Mouse (Mus musculus) left cerebral cortex, postnatal 14 days (tissue): ENCODE results near the gene Pnma3. TPM values are rescaled to one million over a fixed set of nuclear protein-coding genes. Genes with fewer than 3 reads are reported as not detected.
"Not testable (repeated sequence)": the region's sequence is repeated elsewhere in the genome, so short reads cannot be mapped to it uniquely, and the experiment has no call there.

Experiments used
- DNase-seq, 2 experiments: peaks; one replicate each; pipeline ENCODE4 v3.0.0; 2021 to 2022; ENCODE audit warnings: low spot score in 2 of 2, mixed read lengths in 1 of 2
- intact Hi-C: fragments of 180-260 bp; cut with DNase I; formaldehyde crosslinking; loops from one replicate; pipeline ENCODE4 v1.15.1; 2025
- long read RNA-seq, 2 experiments: library from polyadenylated mRNA; stranded (forward); transcript quantifications; one replicate each; pipeline ENCODE4 v2.0.0; 2021
- total RNA-seq, 2 experiments: library from RNA; stranded (reverse); gene quantifications; 2 replicates each; pipeline ENCODE4 v1.2.3; 2021

Gene Pnma3
- 10 to 100 TPM; 18.1 to 19.6 TPM for total RNA-seq
- long read RNA-seq, experiment 1, partial matches to known transcripts = 0 of 2 reads
- long read RNA-seq, experiment 1, other reads (novel, unspliced or antisense) = 2 of 2 reads
- long read RNA-seq, experiment 2, partial matches to known transcripts = 0 of 2 reads
- long read RNA-seq, experiment 2, other reads (novel, unspliced or antisense) = 0 of 2 reads

DNA sequence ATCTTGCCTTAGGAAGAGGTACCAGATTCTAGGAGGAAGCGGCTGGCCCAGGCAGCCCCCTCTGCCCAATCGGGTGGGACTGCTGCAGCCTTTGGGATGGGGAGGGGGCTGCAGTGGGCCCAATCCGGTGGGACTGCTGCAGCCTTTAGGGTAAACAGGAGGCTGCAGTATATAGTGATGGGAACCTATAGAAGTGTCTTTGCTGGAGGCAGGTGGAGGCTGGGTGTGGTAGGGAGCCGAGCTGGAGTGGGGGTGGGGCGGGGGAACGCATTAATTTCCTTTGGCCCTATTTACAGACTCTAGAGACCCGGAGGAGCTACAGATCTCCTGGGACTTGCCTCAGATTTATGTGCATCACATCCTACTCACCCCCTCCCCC lies at the start of gene Pnma3:
Pnma3 (plus strand) TSS at position 373 of the 379 bp plus-strand sequence.
- peak in 1 of 2 experiments; percentile 46 for DNase-seq
- intact Hi-C loops = loop anchor here (10.0 kb wide), 1 partner anchor 160 kb away; the partner anchor contains the start of gene F8a

DNA sequence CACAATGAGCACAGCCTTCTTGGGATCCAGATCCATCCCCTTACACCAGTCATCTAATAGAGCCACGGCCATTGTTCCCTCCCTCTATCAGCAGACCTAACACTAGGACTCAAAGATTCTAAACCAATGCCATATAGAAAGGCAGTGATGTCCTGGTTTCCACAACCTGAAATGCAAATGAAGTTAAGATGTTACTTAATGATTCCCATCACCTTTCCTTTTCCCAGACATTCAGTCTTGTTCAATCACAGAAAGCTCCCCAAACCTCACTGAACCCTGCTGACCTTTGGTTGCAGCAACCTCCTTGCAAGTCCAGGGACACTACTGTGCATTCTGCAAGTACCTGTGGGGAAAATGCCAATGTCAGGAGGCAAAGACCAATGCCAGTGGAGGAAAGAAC lies 27.6 kb upstream of the Pnma3 start, which contains the start of gene Pnma5:
Pnma5 (minus strand) TSS at position 101 of the 400 bp plus-strand sequence.
- intact Hi-C loops = no loop called here
- no peak for DNase-seq

DNA sequence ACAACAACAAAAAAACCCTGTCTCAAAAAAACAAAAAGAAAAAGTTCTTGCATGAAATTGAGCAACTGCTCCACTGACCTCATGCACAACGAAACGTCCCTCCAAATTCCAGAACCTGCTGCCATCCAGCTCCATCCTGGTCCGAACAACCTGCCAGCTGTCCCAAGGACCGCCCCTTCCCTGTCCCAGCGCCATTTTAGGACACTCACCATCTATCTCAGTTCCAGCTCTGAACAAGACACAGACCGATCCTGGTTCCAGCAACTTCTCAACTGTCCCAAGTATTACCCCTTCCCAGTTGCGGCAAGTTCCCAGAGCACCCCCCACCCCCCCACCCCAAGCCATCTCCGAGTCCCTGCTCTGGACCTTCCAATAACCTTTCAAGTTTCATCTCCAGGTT lies 25.8 kb upstream of the Pnma3 start:
- DNase-seq = no peak
- intact Hi-C loops = no loop called here

DNA sequence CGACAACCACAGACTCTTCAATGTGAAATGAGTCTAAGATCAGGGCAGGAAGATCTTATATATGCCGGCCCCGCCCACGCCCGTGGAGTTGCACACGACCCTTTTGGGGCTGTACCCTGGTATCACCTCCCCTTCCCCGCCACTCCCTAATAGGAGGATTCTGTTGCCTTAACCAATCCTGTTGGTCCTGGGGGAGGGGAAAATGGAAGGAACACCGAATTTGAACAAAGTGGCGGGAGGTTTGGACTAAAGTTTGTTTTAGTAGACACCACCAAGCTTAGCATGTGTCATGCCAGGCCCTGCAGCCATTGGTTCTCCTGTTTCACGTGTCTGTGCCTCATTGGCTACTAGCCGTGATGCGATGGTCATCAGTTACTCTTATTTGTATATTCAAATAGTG lies 24.9 kb upstream of the Pnma3 start:
- DNase-seq = no peak
- intact Hi-C loops = no loop called here

DNA sequence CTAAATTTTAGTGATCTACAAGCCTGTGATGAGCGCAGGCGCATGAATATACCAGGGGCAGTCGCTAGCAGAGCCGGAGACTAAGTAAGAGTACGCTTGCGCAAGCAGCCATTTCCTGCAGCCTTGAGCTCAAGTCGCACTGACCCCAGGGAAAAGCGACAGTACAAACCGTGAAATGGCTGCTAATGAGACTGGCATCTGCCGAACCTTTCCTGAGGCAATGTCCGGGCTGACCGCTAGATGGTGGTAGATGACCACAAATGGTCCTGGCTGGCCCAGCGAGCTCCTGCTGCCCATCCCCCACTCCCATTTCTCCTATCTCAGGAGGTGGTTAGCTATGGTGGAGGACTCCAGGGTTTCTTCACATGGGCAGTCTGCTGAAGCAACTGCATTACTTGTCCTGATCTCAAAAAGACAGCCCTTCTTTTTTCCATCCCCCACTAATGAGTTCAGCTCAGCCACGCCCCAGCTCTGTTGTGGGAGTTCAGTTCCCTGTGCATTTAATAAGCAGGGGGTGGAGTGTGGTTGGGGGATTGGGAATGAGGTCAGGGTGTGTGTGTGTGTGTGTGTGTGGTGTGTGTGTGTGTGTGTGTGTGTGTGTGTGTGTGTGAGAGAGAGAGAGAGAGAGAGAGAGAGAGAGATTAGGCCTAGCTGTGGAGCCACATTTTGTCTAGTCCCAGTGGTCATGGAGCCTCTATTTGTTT lies 10.6 kb upstream of the Pnma3 start:
- peak; percentile 96 for DNase-seq
- intact Hi-C loops = loop anchor here (10.0 kb wide), 1 partner anchor 621 kb away; the partner anchor contains the start of gene Slc6a8

DNA sequence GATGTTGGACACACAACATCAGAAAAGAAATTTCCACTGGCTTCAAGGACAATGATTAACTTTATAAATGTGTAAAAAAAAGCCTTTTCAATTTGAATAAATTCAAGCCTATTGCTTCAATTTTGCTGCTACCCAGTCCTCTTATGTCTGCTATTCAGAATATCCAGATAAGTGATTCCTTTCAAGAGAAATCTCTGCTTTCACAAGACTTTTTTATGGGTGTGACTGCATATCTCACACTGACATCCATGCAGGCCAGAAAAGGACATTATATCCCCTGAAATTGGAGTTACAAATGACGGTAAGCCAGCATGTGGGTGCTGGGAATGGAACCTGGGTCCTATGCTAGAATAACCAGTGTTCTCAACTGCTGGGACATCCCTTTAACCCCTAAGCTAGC lies 3.1 kb upstream of the Pnma3 start:
- intact Hi-C loops = loop anchor here (10.0 kb wide), 1 partner anchor 163 kb away; the partner anchor contains the start of gene F8a

DNA sequence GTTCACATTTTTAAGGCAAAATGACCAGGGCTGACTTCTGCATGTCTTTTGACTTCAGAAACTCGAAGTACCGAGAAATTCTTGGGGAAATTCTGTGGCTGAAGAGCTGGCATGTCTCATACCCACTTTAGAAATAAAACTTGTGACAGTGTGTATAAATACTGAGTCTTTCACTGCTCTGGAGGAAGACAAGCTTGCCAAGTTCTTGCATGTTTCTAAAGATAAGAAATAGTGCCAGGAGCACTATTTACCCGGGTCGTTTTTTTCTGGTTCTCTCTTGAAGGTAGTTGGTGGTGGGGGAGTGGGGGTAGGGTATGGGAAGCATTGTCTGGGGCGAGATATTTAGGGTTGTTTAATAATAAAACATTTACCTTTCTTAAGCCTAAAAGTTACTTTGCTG lies 2.3 kb upstream of the Pnma3 start:
- DNase-seq = no peak
- intact Hi-C loops = loop anchor here (10.0 kb wide), 1 partner anchor 162 kb away; the partner anchor contains the start of gene F8a

More for the DNA sequence above, 3.1 kb upstream of the Pnma3 start:
- DNase-seq = no peak

DNA sequence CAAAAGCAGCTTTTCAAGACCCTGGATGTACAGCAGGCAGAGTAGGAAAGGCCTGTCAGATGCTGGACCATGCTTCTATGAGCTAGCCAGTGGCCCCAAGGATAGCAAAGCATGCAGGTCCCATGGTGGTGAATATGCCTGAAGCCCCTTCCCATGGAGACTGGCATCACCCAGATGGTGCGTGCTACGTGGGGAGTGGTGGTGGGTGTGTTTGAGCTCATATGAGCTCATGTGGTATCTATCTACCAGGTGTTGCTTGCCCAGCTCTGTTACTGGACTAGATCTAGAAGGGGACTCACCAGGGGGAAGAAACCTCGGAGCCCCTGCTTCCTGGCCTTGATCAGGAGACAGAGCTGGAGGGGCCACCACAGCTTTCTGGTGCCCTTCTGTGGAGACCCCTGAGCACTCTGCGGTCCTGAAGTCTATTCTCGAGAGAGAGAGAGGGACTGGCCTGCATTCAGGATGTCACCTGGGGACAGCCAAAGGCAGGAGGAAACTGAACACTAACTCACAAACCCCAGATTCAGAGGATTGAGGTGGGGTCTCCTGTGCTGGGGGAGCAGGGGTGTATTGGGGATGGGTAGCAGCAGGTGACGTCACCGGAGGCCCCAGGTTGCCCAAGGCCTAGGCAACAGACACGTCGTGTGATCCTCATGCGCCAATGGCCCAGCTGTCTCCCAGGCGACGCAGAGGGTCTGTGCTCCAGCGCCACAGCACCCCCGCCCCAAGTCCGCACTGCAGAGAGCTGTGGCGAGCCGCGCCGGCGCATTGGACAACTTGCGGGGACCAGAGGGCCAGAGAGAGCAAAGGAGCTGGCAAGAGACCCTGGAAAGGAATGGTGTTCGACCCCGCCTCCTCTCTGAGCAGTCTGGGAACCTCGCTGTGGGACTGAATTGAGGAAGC lies 824 bp upstream of the Pnma3 start:
- intact Hi-C loops = loop anchor here (10.0 kb wide), 1 partner anchor 161 kb away; the partner anchor contains the start of gene F8a
- peak; percentile 33 to 45 for DNase-seq

DNA sequence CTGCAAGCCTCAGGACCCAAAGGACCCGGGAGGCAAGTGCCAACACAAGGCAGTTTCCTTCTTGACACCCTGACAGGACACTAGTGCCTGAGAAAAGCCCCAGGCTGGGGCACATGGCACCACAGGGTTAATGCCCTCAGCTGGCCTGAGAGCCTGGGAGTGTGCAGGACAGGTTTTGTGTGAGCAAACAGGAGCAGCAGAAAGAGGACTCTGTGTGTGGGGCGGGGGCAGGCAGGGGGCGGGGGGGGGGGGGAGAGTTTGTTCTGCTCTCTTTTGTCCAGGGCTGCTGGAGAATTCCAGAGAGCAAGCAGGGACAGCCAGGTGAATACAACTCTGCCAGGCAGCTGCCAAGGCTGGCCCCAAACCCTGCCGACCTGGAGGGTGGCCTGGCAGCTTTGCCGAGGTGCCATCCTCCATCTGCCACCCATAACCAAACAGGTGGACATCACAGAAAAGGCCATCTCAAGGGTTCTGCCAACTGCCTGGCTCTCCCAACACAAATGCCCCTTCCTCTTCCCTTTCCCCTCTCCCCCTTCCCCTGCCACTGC lies 2.3 kb downstream of the Pnma3 start:
- intact Hi-C loops = loop anchor here (10.0 kb wide), 1 partner anchor 158 kb away; the partner anchor contains the start of gene F8a
- DNase-seq = not testable (repeated sequence)

DNA sequence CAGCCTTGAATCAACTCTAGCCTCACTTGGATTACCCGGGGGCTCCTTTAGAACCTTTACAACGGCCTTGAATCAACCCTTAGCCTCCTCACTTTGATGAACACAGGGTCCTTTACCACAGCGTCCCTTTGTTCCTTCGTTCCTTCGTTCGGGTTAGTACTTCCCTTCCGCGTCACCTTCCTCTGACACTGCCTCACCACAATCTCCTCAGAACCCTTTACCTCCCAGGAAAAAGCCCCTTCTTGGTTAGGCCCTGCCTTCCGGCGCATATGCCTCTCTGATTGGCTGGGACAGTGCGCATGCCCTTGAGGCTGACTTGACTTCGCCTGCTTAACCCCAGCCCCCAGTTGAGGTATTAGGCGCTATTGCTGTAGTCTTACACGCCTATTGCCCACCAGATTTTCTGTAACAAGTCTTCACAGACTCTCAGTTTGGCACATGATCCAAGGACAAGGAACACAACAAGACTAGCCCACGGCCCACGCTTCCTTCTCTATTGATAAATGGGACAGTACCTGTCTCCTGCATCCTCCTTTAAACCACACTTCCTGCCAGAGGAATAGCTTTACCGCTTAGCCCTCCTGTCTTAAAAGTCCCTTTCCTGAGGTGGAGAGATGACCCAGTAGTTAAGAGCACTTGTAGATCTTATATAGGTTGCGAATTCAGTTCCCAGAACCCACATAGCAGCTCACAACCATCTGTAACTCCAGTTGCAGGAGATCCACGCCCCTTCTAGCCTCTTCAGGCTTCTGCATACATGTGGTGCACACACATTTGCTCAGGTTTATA lies 17.9 kb downstream of the Pnma3 start, which contains the start of gene Xlr4a:
Xlr4a (minus strand) TSS at position 212 of the 789 bp plus-strand sequence.
- DNase-seq, intact Hi-C loops: not testable (repeated sequence)

DNA sequence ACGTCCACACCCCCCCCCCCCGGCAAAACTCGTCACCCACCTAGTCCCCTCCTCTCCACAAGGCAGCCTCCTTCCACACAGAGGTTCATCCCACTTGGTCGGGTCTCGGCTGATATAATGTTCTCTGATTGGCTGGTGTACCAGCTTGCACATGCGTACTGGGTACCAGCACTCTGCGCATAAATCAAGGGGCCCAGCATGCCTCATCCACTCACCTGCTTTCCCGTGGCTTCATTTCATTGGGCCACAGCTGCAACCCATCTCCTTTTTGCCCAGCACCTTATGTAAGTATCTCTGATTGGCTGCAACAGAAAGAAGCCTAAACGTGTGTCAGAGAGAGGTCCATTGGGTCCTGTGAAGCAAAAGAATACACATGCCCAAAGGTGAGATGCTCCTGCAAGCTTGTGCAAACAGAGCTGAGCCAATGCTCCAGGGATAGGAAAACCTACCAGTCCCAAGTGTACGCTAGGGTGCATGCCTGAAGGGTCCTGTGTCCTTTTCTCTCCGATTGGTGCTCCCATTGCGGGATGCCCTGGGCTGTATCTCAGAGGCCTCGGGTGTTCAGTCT lies 32.4 kb downstream of the Pnma3 start, which contains the start of gene Xlr3a:
Xlr3a (minus strand) TSS at position 155 of the 568 bp plus-strand sequence.
- DNase-seq = peak in 1 of 2 experiments; percentile 2
- intact Hi-C loops = not testable (repeated sequence)

DNA sequence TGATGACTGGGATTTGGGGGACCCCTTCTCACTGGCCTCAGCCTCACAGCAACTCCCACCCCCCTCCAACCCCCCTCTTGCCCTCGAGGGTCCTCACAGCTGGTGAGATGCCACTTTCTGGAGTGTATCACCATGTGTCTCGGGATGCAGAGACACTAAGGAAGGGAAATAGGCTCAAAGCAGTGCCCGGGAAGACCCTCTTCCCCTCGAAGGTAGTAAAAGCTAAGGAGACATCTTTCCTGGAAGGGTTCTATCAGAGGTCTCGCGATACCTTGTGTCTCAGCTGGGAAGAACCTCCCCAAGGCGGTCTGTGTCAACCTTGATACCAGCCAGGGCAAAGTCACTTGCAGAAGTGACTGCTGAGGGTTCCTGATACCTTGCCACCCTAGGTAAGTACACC lies 52.2 kb downstream of the Pnma3 start, which contains the start of gene Gm14685:
Gm14685 (plus strand) TSS at position 301 of the 400 bp plus-strand sequence.
- intact Hi-C loops, DNase-seq: not testable (repeated sequence)

Other genes starting within 250 kb of the Pnma3 start
- 1 to 10 TPM; 2.2 to 3.9 TPM for gene Gabrq, start 239.6 kb upstream of the Pnma3 start, total RNA-seq
- gene Cetn2, start 146.4 kb upstream of the Pnma3 start, total RNA-seq = 10 to 100 TPM; 51.7 to 53.4 TPM
- 10 to 100 TPM; 33.5 to 34.3 TPM for gene Nsdhl, start 146.2 kb upstream of the Pnma3 start, total RNA-seq
- under 1 TPM; 0.57 TPM for gene Zfp185, start 77.4 kb upstream of the Pnma3 start, total RNA-seq
- under 1 TPM; 0.44 to 0.51 TPM for gene Pnma5, start 27.7 kb upstream of the Pnma3 start, total RNA-seq
- 1 to 10 TPM in 1 of 2 experiments, under 1 TPM in 1; 0.80 to 1.2 TPM for gene Xlr4a, start 17.7 kb downstream of the Pnma3 start, total RNA-seq
- gene Xlr3a, start 32.3 kb downstream of the Pnma3 start, total RNA-seq = 1 to 10 TPM in 1 of 2 experiments, not detected in 1; 1.1 TPM
- gene Gm14685, start 52.3 kb downstream of the Pnma3 start, total RNA-seq = 1 to 10 TPM; 1.8 to 1.9 TPM
- gene Xlr5b, start 84.0 kb downstream of the Pnma3 start, total RNA-seq = not detected
- gene DXBay18, start 84.7 kb downstream of the Pnma3 start, total RNA-seq = 1 to 10 TPM in 1 of 2 experiments, under 1 TPM in 1; 0.93 to 1.1 TPM
- gene Spin2d, start 112.2 kb downstream of the Pnma3 start, total RNA-seq = not detected
- 10 to 100 TPM in 1 of 2 experiments, 1 to 10 TPM in 1; 4.3 to 11.2 TPM for gene Xlr3b, start 127.4 kb downstream of the Pnma3 start, total RNA-seq
- gene Xlr4b, start 149.5 kb downstream of the Pnma3 start, total RNA-seq = 1 to 10 TPM in 1 of 2 experiments, not detected in 1; 1.5 TPM
- gene F8a, start 163.5 kb downstream of the Pnma3 start, total RNA-seq = 10 to 100 TPM; 14.6 to 14.7 TPM
- not detected for gene Xlr4c, start 178.3 kb downstream of the Pnma3 start, total RNA-seq
- gene Xlr3c, start 200.6 kb downstream of the Pnma3 start, total RNA-seq = not detected
- gene Xlr5a, start 228.2 kb downstream of the Pnma3 start, total RNA-seq = not detected
- gene Xlr5c, start 228.2 kb downstream of the Pnma3 start, total RNA-seq = not detected